Mouse (Mus musculus) bone marrow macrophage, adult 2 months (primary cell): Measurements from ENCODE around the gene Gm21854. TPM values are rescaled to one million over a fixed set of nuclear protein-coding genes. Genes with fewer than 3 reads are reported as not detected.
"Not testable (repeated sequence)": the region's sequence is repeated elsewhere in the genome, so short reads cannot be mapped to it uniquely, and the experiment has no call there.

Experiments
- H3K27ac ChIP-seq: 2 replicates; pipeline ENCODE4 v1.5.1; 2012; ENCODE audit warnings: low read depth, low read length; ENCODE audit not compliant: insufficient read depth
- H3K4me1 ChIP-seq: 2 replicates; pipeline ENCODE4 v1.6.1; 2012; ENCODE audit warnings: low read length; ENCODE audit not compliant: control insufficient read depth, insufficient read depth
- H3K4me3 ChIP-seq: 2 replicates; pipeline ENCODE4 v1.5.1; 2012; ENCODE audit warnings: mild to moderate bottlenecking, low read length, moderate library complexity; ENCODE audit not compliant: insufficient read depth
- polyA plus RNA-seq: library from polyadenylated mRNA; stranded (reverse); fragments of >200 nt; gene quantifications from 2 replicates; pipeline ENCODE4 v1.2.4, GENCODE M21; 2012; ENCODE audit not compliant: missing spikeins, insufficient read depth, insufficient read length

Gene Gm21854
- polyA plus RNA-seq = not detected in 2 replicates

DNA sequence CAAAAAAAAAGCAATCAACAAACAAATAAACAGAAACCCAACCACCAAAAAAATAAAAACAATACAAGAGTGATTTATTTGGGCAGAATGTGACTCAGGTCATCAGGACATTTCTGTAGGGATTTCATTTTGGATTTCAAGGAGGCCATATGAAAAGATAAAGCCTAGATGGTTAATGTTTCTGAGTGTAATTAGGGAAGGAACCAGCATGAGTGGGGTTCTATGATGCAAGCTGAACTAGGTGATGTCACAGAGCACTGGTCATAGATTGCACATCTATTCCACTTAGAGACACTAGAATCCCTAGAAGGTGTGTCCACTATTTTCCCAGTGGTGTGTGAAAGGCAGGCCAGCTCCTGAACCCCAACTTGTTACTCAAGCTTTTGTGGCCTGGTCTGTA lies at the start of gene Gm21854:
Gene Gm21854, plus strand, starts transcription at position 301 of the 400 bp plus-strand sequence.
- not testable (repeated sequence) for H3K4me1 ChIP-seq, H3K27ac ChIP-seq, H3K4me3 ChIP-seq

Other genes starting within 250 kb of the Gm21854 start
- not detected in 2 replicates for gene Gm20914, start 69.0 kb downstream of the Gm21854 start, polyA plus RNA-seq
- gene Gm28171, start 136.4 kb downstream of the Gm21854 start, polyA plus RNA-seq = not detected in 2 replicates